Mouse (Mus musculus): ENCODE data around the gene Umps. TPM values are rescaled to one million over a fixed set of nuclear protein-coding genes. Genes with fewer than 3 reads are reported as not detected.

Gene Umps
- polyA plus RNA-seq, 1 experiment, result 2.4 TPM

- no peak for TF ChIP-seq CTCF (IDR thresholded peaks at IDR 0.05; ENCODE audit: extremely low read depth, insufficient read length, insufficient replicate concordance, low read depth, low read length)
- no peak for TF ChIP-seq POLR2A (IDR thresholded peaks at IDR 0.05; ENCODE audit: low read depth, low read length)
- Histone ChIP-seq H3K27ac (ENCODE audit: insufficient read depth, low read depth, low read length) (peak overlapping the region; percentile 60), H3K27me3 (ENCODE audit: control insufficient read depth, insufficient read depth, low read length) (no peaks in the 10 kb centered on the region), H3K36me3 (ENCODE audit: control insufficient read depth, insufficient read depth, low read length) (no peaks in the 10 kb centered on the region), H3K4me1 (ENCODE audit: control insufficient read depth, insufficient read depth, insufficient read length, low read length) (peaks cover 7% of the 10 kb centered on the region; the same call in 1 of the 2 replicates), H3K4me3 (ENCODE audit: low read depth, low read length) (no peak overlapping the region)
- WGBS, result 19% methylated on average over 8 of the region's 8 CpGs
These were observed 33.9 kb upstream of the Umps start for GRCm38 (mm10) chr16:34000715-34001114.

- peaks cover 10% of the 10 kb centered on the region; the same call in 1 of the 2 replicates for H3K4me1 ChIP-seq (ENCODE audit: control insufficient read depth, insufficient read depth, insufficient read length, low read length)
- H3K36me3 ChIP-seq (ENCODE audit: control insufficient read depth, insufficient read depth, low read length), result no peaks in the 10 kb centered on the region
- no peak overlapping the region for H3K4me3 ChIP-seq (ENCODE audit: low read depth, low read length)
- WGBS, result 22% methylated on average over 3 of the region's 3 CpGs
- H3K27ac ChIP-seq (ENCODE audit: insufficient read depth, low read depth, low read length), result no peak overlapping the region
- no peaks in the 10 kb centered on the region for H3K27me3 ChIP-seq (ENCODE audit: control insufficient read depth, insufficient read depth, low read length)
- TF ChIP-seq POLR2A (IDR thresholded peaks at IDR 0.05; ENCODE audit: low read depth, low read length), result no peak
- TF ChIP-seq CTCF (IDR thresholded peaks at IDR 0.05; ENCODE audit: extremely low read depth, insufficient read length, insufficient replicate concordance, low read depth, low read length), result peak; percentile 53; the same call in 1 of the 2 replicates
These were observed 32.5 kb upstream of the Umps start for GRCm38 (mm10) chr16:33999388-33999787.

GRCm38 (mm10) chr16:33998011-33998410, 31.2 kb upstream of the Umps start:
- no peak for TF ChIP-seq POLR2A (IDR thresholded peaks at IDR 0.05; ENCODE audit: low read depth, low read length)
- no peak for TF ChIP-seq CTCF (IDR thresholded peaks at IDR 0.05; ENCODE audit: extremely low read depth, insufficient read length, insufficient replicate concordance, low read depth, low read length)
- no peak overlapping the region for H3K27ac ChIP-seq (ENCODE audit: insufficient read depth, low read depth, low read length)
- H3K4me3 ChIP-seq (ENCODE audit: low read depth, low read length), result no peak overlapping the region
- WGBS, result 80% methylated on average over 6 of the region's 6 CpGs
- H3K4me1 ChIP-seq (ENCODE audit: control insufficient read depth, insufficient read depth, insufficient read length, low read length), result peaks cover 10% of the 10 kb centered on the region; the same call in 1 of the 2 replicates
- no peaks in the 10 kb centered on the region for H3K36me3 ChIP-seq (ENCODE audit: control insufficient read depth, insufficient read depth, low read length)
- no peaks in the 10 kb centered on the region for H3K27me3 ChIP-seq (ENCODE audit: control insufficient read depth, insufficient read depth, low read length)

- H3K4me3 ChIP-seq (ENCODE audit: low read depth, low read length), result no peak overlapping the region
- H3K27me3 ChIP-seq (ENCODE audit: control insufficient read depth, insufficient read depth, low read length), result no peaks in the 10 kb centered on the region
- H3K27ac ChIP-seq (ENCODE audit: insufficient read depth, low read depth, low read length), result no peak overlapping the region
- H3K4me1 ChIP-seq (ENCODE audit: control insufficient read depth, insufficient read depth, insufficient read length, low read length), result peaks cover 4% of the 10 kb centered on the region; the same call in 1 of the 2 replicates
- H3K36me3 ChIP-seq (ENCODE audit: control insufficient read depth, insufficient read depth, low read length), result no peaks in the 10 kb centered on the region
- peak; percentile 75; the same call in 1 of the 2 replicates for TF ChIP-seq CTCF (IDR thresholded peaks at IDR 0.05; ENCODE audit: extremely low read depth, insufficient read length, insufficient replicate concordance, low read depth, low read length)
- no peak for TF ChIP-seq POLR2A (IDR thresholded peaks at IDR 0.05; ENCODE audit: low read depth, low read length)
- 3% methylated on average over 5 of the region's 5 CpGs for WGBS
These were observed 29.2 kb upstream of the Umps start for GRCm38 (mm10) chr16:33996030-33996429.

- 66% methylated on average over 3 of the region's 3 CpGs for WGBS
- Histone ChIP-seq H3K27ac (ENCODE audit: insufficient read depth, low read depth, low read length) (0 out of 2 replicates have a peak overlapping the region, but pooled peaks have one; percentile 31), H3K27me3 (ENCODE audit: control insufficient read depth, insufficient read depth, low read length) (no peaks in the 10 kb centered on the region), H3K36me3 (ENCODE audit: control insufficient read depth, insufficient read depth, low read length) (no peaks in the 10 kb centered on the region), H3K4me1 (ENCODE audit: control insufficient read depth, insufficient read depth, insufficient read length, low read length) (peaks cover 4% of the 10 kb centered on the region; the same call in 1 of the 2 replicates), H3K4me3 (ENCODE audit: low read depth, low read length) (no peak overlapping the region)
- TF ChIP-seq POLR2A (IDR thresholded peaks at IDR 0.05; ENCODE audit: low read depth, low read length), result no peak
- no peak for TF ChIP-seq CTCF (IDR thresholded peaks at IDR 0.05; ENCODE audit: extremely low read depth, insufficient read length, insufficient replicate concordance, low read depth, low read length)
These were observed 28.7 kb upstream of the Umps start for GRCm38 (mm10) chr16:33995496-33995895.

GRCm38 (mm10) chr16:33994321-33994720, 27.5 kb upstream of the Umps start:
- WGBS, result 92% methylated on average over 6 of the region's 6 CpGs
- Histone ChIP-seq H3K4me3 (ENCODE audit: low read depth, low read length) (no peak overlapping the region), H3K36me3 (ENCODE audit: control insufficient read depth, insufficient read depth, low read length) (no peaks in the 10 kb centered on the region), H3K27me3 (ENCODE audit: control insufficient read depth, insufficient read depth, low read length) (no peaks in the 10 kb centered on the region), H3K4me1 (ENCODE audit: control insufficient read depth, insufficient read depth, insufficient read length, low read length) (peaks cover 11% of the 10 kb centered on the region), H3K27ac (ENCODE audit: insufficient read depth, low read depth, low read length) (no peak overlapping the region)
- TF ChIP-seq CTCF (IDR thresholded peaks at IDR 0.05; ENCODE audit: extremely low read depth, insufficient read length, insufficient replicate concordance, low read depth, low read length) (no peak), POLR2A (IDR thresholded peaks at IDR 0.05; ENCODE audit: low read depth, low read length) (no peak)

- no peak overlapping the region for H3K4me3 ChIP-seq (ENCODE audit: low read depth, low read length)
- no peak overlapping the region for H3K27ac ChIP-seq (ENCODE audit: insufficient read depth, low read depth, low read length)
- WGBS, result 43% methylated on average over 4 of the region's 4 CpGs
- H3K27me3 ChIP-seq (ENCODE audit: control insufficient read depth, insufficient read depth, low read length), result no peaks in the 10 kb centered on the region
- no peak for TF ChIP-seq CTCF (IDR thresholded peaks at IDR 0.05; ENCODE audit: extremely low read depth, insufficient read length, insufficient replicate concordance, low read depth, low read length)
- TF ChIP-seq POLR2A (IDR thresholded peaks at IDR 0.05; ENCODE audit: low read depth, low read length), result no peak
- peaks cover 17% of the 10 kb centered on the region for H3K4me1 ChIP-seq (ENCODE audit: control insufficient read depth, insufficient read depth, insufficient read length, low read length)
- no peaks in the 10 kb centered on the region for H3K36me3 ChIP-seq (ENCODE audit: control insufficient read depth, insufficient read depth, low read length)
These were observed 23.9 kb upstream of the Umps start for GRCm38 (mm10) chr16:33990712-33991111.

All from small intestine, adult 2 months (tissue).